Mouse (Mus musculus): ENCODE results near the gene Adcy2. TPM values are rescaled to one million over a fixed set of nuclear protein-coding genes. Genes with fewer than 3 reads are reported as not detected.

Adcy2 gene
- polyA plus RNA-seq, 1 experiment from 2014 or later = 0.63 TPM

DNA sequence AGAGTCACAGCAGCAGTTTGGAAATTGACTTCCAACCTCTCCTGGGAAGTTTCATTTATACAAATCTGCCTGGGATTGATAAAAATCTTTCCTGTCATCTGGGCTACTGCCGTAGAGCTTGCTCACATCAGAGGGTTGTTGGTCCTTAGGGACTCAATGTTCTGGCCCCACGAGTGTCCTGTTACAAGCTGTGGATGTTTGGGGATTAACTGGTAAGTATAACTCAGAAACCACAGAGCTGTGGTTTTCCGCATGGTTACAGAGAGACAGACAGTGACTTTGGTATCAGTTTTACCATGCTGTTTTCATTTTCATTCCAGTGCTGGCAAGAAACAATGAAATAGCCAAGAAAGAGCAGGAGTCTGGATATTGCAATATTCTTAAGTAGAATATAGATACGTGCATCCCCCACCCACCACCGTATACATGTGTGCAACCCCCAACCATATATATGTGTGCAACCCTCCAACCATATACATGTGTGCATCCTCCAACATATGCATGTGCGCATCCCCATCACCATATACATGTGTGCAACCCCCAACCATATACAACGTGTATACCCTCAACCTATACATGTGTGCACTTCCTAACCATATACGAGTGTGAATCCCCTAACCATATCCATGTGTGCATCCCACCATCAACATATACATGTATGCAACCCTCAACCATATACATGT is 233.3 kb downstream of the Adcy2 start:
- no peak for ATAC-seq (ENCODE audit: extremely low read depth, insufficient number of reproducible peaks, low FRiP score, low TSS enrichment)
- H3K36me3 ChIP-seq = no peaks in the 10 kb centered on the region
- H3K4me3 ChIP-seq = no peak overlapping the region
- H3K4me2 ChIP-seq = no peak overlapping the region
- H3K27ac ChIP-seq (replicated peaks) = no peak overlapping the region
- H3K9ac ChIP-seq = no peak overlapping the region
- 75% methylated on average over 8 of the region's 8 CpGs for WGBS
- H3K4me1 ChIP-seq = no peaks in the 10 kb centered on the region
- no peaks in the 10 kb centered on the region for H3K27me3 ChIP-seq (replicated peaks)
- H3K9me3 ChIP-seq = no peaks in the 10 kb centered on the region

DNA sequence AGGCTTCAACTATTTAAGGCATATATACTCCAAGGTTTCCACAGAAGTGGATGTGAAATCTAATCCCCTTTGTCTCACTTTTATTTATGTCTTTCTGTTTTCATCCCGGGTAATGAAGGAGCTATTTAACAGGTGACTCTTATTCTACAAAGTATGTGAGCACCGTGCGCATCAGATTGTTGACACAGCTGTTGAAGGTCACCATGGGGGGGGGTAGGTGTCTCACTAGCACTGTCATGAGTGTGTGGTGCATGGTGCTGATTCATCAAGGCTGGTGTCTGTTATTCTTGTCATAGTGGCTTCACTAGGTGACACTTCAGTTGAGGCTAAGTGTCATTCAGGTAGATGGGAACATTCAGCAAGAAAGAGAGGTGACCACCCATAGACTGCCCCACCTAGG is 234.7 kb downstream of the Adcy2 start:
- H3K36me3 ChIP-seq = no peaks in the 10 kb centered on the region
- 77% methylated on average over 3 of the region's 3 CpGs for WGBS

DNA sequence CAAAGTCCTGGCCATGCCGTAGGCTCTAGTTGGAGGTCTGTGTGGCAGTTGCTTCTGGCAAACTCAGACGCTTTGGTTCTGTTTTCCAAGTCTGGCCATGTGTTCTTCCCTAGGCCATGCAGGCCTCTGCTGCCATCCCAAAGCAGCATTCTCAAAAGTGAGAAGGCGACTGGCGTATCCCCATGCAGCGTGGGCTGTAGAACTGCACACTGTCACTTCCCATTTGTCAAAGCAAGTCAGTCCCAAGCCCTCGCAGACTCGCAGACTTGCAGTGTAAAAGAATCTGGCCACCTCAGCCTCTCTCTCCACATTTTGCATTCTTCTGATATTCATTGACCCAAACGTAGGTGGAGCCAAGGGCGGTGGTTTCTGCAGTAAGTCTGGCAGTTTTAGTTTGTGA is 249.5 kb downstream of the Adcy2 start:
- no peak overlapping the region for H3K9ac ChIP-seq
- H3K27me3 ChIP-seq (replicated peaks) = no peaks in the 10 kb centered on the region
- 55% methylated on average over 9 of the region's 9 CpGs for WGBS
- no peak for ATAC-seq (ENCODE audit: extremely low read depth, insufficient number of reproducible peaks, low FRiP score, low TSS enrichment)
- H3K9me3 ChIP-seq = no peaks in the 10 kb centered on the region
- no peak overlapping the region for H3K27ac ChIP-seq (replicated peaks)
- H3K36me3 ChIP-seq = no peaks in the 10 kb centered on the region
- no peak overlapping the region for H3K4me3 ChIP-seq
- H3K4me1 ChIP-seq = no peaks in the 10 kb centered on the region
- H3K4me2 ChIP-seq = no peak overlapping the region

More for the DNA sequence above, 234.7 kb downstream of the Adcy2 start:
- no peak overlapping the region for H3K4me3 ChIP-seq
- H3K27ac ChIP-seq (replicated peaks) = no peak overlapping the region
- no peaks in the 10 kb centered on the region for H3K4me1 ChIP-seq
- no peak for ATAC-seq (ENCODE audit: extremely low read depth, insufficient number of reproducible peaks, low FRiP score, low TSS enrichment)
- H3K27me3 ChIP-seq (replicated peaks) = no peaks in the 10 kb centered on the region
- no peaks in the 10 kb centered on the region for H3K9me3 ChIP-seq
- no peak overlapping the region for H3K4me2 ChIP-seq
- H3K9ac ChIP-seq = no peak overlapping the region

DNA sequence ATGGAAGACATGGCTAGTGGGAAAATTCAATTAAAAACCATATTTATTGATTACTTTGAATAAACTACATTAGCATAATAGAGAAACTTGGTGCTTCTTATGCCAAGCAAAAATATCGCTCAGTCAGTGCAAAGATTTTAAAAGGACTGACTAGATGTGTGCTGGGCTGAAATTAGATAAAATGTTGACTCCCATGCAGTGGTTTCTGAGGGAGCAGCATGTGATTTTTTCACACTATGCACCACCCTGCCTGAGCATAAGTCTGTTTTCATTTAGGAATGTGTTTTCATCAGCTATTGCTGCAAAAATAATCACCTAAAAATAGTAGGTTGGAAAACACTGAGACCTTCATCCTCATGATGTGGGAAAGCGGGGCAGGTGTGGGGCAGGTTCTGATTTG is 250.0 kb downstream of the Adcy2 start:
- Histone ChIP-seq H3K4me3 (no peak overlapping the region), H3K36me3 (no peaks in the 10 kb centered on the region), H3K9ac (no peak overlapping the region), H3K9me3 (no peaks in the 10 kb centered on the region), H3K27ac (replicated peaks) (no peak overlapping the region), H3K4me1 (no peaks in the 10 kb centered on the region), H3K4me2 (no peak overlapping the region), H3K27me3 (replicated peaks) (no peaks in the 10 kb centered on the region)
- 67% methylated on average over 2 of the region's 2 CpGs for WGBS
- ATAC-seq (ENCODE audit: extremely low read depth, insufficient number of reproducible peaks, low FRiP score, low TSS enrichment) = no peak

DNA sequence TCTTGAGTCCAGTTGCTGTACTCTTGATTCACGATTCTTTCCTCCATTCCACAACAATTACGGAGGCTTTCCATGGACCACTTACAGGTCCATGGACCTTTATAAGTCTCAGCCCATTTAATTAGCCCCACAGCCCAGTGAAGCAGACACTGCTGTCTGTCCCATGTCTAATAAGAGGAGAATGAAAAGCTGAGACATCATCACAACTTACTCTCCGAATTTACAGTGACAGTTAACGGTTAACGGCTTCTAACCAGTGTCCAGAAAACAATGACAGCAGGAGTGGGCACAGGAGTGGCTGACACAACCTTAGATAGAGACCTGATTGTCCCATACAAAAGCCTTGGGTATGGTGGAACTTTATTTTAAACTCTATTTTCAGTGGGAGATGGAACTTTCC is 253.9 kb downstream of the Adcy2 start:
- Histone ChIP-seq H3K27me3 (replicated peaks) (no peaks in the 10 kb centered on the region), H3K4me2 (no peak overlapping the region), H3K27ac (replicated peaks) (no peak overlapping the region), H3K4me3 (no peak overlapping the region), H3K9me3 (no peaks in the 10 kb centered on the region), H3K9ac (no peak overlapping the region), H3K36me3 (no peaks in the 10 kb centered on the region), H3K4me1 (no peaks in the 10 kb centered on the region)
- no peak for ATAC-seq (ENCODE audit: extremely low read depth, insufficient number of reproducible peaks, low FRiP score, low TSS enrichment)
- whole genome bisulfite sequencing = 79% methylated on average over 5 of the region's 5 CpGs

DNA sequence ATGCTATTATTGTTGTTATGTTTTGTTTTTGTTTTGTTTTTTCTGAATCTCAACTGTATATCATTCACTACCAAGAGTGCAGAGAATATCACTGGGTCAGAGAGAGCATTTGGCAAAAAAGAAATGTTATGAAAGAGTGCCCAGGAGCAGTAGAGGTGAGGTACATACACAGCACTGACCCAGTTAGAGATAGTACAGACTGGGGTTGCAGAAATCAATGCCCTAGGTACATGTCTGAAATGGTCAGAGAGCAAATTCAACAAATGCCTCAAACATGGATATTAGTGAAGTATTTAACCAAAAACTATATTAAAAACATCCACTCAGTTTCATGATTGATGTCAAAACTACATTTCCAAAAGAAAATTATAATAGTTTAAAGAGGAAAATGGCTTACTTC is 286.7 kb downstream of the Adcy2 start:
- no peaks in the 10 kb centered on the region for H3K36me3 ChIP-seq
- H3K4me1 ChIP-seq = no peaks in the 10 kb centered on the region
- H3K27ac ChIP-seq (replicated peaks) = no peak overlapping the region
- no peak overlapping the region for H3K4me3 ChIP-seq
- peaks cover 14% of the 10 kb centered on the region for H3K9me3 ChIP-seq
- no peak for ATAC-seq (ENCODE audit: extremely low read depth, insufficient number of reproducible peaks, low FRiP score, low TSS enrichment)
- H3K9ac ChIP-seq = no peak overlapping the region
- no peak overlapping the region for H3K4me2 ChIP-seq
- no peaks in the 10 kb centered on the region for H3K27me3 ChIP-seq (replicated peaks)

DNA sequence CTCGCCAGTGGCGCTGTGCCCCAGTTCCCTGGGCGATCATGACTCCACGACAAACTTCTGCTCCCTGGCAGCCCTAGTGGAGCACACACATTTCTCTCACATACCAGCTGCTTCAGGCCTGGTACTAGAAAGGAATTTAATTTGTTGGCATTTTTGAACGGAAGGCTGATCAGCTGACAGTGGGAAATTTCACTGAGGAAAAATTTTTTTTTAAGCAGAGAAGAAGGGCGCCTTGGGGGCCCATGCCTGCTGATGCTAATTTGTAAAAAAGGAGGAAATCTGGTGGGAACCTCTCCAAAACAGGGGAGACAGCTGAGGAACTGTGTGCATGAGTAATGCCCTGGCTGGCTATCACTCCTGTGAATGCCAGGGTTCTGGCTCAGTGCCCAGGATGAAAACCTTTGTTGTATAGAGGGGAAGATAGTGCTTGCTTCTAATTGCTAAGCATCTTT is 292.0 kb downstream of the Adcy2 start:
- no peaks in the 10 kb centered on the region for H3K36me3 ChIP-seq
- no peaks in the 10 kb centered on the region for H3K27me3 ChIP-seq (replicated peaks)
- H3K9me3 ChIP-seq = no peaks in the 10 kb centered on the region
- ATAC-seq (ENCODE audit: extremely low read depth, insufficient number of reproducible peaks, low FRiP score, low TSS enrichment) = no peak; the same call in 1 of the 2 replicates
- no peak overlapping the region for H3K4me2 ChIP-seq
- no peaks in the 10 kb centered on the region for H3K4me1 ChIP-seq
- no peak overlapping the region for H3K4me3 ChIP-seq
- WGBS = 68% methylated on average over 6 of the region's 6 CpGs
- H3K27ac ChIP-seq (replicated peaks) = no peak overlapping the region
- no peak overlapping the region for H3K9ac ChIP-seq

DNA sequence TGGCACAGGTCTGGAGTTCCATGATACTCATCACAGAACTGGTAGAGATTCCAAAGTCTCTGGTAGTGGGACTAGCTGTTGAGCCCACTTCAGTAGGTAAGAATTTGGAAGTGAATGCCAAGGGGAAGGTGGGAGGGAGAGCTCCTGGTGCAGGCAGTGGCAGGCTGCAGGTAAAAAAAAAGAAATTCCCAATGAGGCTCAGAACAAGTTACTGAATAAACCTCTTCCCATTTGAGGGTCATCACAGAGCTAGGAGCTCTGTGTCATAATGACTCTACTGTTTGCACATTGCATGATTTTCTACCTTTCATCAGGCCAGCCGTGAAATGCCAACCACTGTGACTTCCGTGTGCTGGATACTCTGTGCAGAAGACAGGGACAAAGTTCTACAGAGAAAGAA is 314.4 kb downstream of the Adcy2 start:
- no peak for ATAC-seq (ENCODE audit: extremely low read depth, insufficient number of reproducible peaks, low FRiP score, low TSS enrichment)

DNA sequence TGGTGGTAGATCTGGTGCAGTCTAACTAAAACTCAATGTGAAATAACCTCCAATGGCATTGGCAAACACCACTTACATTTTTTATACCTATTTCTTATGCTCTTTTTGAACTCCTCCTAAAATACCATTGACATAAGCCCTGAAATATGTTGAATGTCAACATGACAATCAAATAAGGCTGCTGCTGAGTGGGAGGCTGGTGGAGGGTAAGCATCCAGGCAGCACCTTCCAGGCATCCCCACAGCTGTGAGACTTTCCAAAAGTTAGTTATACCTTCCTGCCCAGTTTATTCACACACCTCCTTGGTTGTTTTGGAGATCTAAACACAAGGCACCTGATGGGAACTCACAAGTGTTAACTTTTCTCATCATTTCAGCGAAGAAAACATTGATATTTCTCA is 318.9 kb downstream of the Adcy2 start:
- Histone ChIP-seq H3K9ac (no peak overlapping the region), H3K27ac (replicated peaks) (no peak overlapping the region), H3K27me3 (replicated peaks) (no peaks in the 10 kb centered on the region), H3K4me1 (no peaks in the 10 kb centered on the region), H3K4me3 (no peak overlapping the region), H3K9me3 (no peaks in the 10 kb centered on the region), H3K4me2 (no peak overlapping the region), H3K36me3 (no peaks in the 10 kb centered on the region)
- 56% methylated on average over 1 of the region's 1 CpGs for WGBS
- no peak for ATAC-seq (ENCODE audit: extremely low read depth, insufficient number of reproducible peaks, low FRiP score, low TSS enrichment)

More for the DNA sequence above, 314.4 kb downstream of the Adcy2 start:
- Histone ChIP-seq H3K9ac (no peak overlapping the region), H3K27me3 (replicated peaks) (no peaks in the 10 kb centered on the region), H3K4me2 (no peak overlapping the region), H3K36me3 (no peaks in the 10 kb centered on the region), H3K27ac (replicated peaks) (no peak overlapping the region), H3K4me1 (no peaks in the 10 kb centered on the region), H3K4me3 (no peak overlapping the region), H3K9me3 (no peaks in the 10 kb centered on the region)
- WGBS = 66% methylated on average over 2 of the region's 2 CpGs

DNA sequence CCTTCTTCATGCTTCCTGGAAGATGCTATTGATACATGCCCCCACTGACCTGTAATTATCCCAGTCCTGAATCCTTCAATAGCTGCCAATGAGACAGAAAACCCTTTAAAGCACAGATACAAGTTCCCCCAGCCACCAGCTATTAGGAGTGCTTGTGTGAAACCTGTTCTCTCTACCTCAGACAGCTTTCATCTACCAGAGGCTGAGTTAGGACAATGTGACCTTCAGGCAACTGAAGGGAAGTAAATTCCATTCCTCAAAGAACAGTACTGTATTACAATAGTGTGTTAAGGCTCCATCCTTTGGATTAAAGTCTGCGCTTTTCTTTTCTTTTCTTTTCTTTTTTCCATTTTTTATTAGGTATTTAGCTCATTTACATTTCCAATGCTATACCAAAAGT is 356.6 kb downstream of the Adcy2 start:
- 85% methylated on average over 1 of the region's 1 CpGs for WGBS
- Histone ChIP-seq H3K27ac (replicated peaks) (no peak overlapping the region), H3K36me3 (no peaks in the 10 kb centered on the region), H3K27me3 (replicated peaks) (no peaks in the 10 kb centered on the region), H3K9me3 (no peaks in the 10 kb centered on the region), H3K4me3 (no peak overlapping the region), H3K4me1 (no peaks in the 10 kb centered on the region), H3K4me2 (no peak overlapping the region), H3K9ac (no peak overlapping the region)
- ATAC-seq (ENCODE audit: extremely low read depth, insufficient number of reproducible peaks, low FRiP score, low TSS enrichment) = no peak

DNA sequence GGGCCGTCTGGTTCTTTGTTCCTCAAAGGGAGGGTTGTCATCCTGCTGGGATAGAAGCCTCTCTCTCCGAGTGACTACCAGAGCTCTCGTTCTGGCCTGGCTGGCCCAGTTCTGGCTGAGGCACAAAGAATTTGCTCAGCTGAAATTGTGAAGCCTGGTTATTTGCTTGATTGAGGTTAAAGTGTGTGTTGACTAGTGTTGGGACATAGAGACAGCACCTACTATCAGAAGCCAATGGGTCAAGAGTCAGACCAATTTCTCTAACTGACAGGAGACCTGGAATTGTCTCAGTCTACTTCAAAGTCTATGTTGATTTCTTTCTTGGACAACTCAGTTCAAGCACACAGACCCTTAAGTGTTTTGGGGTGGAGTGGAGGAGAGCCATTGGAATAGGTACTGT is 372.3 kb downstream of the Adcy2 start:
- no peak overlapping the region for H3K9ac ChIP-seq
- H3K27me3 ChIP-seq (replicated peaks) = no peaks in the 10 kb centered on the region
- ATAC-seq (ENCODE audit: extremely low read depth, insufficient number of reproducible peaks, low FRiP score, low TSS enrichment) = no peak
- no peak overlapping the region for H3K4me2 ChIP-seq
- H3K4me3 ChIP-seq = no peak overlapping the region
- H3K4me1 ChIP-seq = no peaks in the 10 kb centered on the region
- H3K9me3 ChIP-seq = no peaks in the 10 kb centered on the region
- WGBS = 64% methylated on average over 3 of the region's 3 CpGs
- H3K36me3 ChIP-seq = no peaks in the 10 kb centered on the region
- no peak overlapping the region for H3K27ac ChIP-seq (replicated peaks)

DNA sequence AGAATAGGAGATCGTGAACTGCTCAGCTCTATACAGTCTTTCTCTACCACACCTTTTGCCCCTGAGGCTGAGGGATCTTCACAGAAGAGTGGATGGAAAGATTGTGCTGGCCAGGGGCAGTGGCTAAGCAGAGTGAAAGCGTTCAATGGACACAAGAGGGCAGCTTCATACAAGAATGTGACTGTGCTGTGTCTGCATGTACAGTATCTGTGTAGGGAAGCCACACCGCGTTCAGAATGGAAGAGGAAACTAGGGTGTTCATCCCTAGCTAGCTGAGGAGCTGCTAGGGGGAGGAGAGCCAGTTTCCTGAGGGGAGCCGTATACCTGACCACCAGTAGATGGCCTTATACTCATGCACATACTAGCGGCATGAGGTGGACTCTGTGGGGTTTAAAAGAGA is 376.5 kb downstream of the Adcy2 start:
- no peaks in the 10 kb centered on the region for H3K27me3 ChIP-seq (replicated peaks)
- no peak overlapping the region for H3K4me2 ChIP-seq
- 48% methylated on average over 6 of the region's 6 CpGs for WGBS
- no peaks in the 10 kb centered on the region for H3K9me3 ChIP-seq
- H3K36me3 ChIP-seq = no peaks in the 10 kb centered on the region
- no peak overlapping the region for H3K4me3 ChIP-seq
- no peak overlapping the region for H3K27ac ChIP-seq (replicated peaks)
- no peak overlapping the region for H3K9ac ChIP-seq
- no peak for ATAC-seq (ENCODE audit: extremely low read depth, insufficient number of reproducible peaks, low FRiP score, low TSS enrichment)
- H3K4me1 ChIP-seq = no peaks in the 10 kb centered on the region

Data from heart, embryonic 13.5 days (tissue).